Mouse (Mus musculus) activated CD4-positive, CD25-positive, alpha-beta regulatory T cell, adult 9 weeks (primary cell): ENCODE results near the gene Fam3b. TPM values are rescaled to one million over a fixed set of nuclear protein-coding genes. Genes with fewer than 3 reads are reported as not detected.

ENCODE experiments used
- polyA plus RNA-seq: library from polyadenylated mRNA; unstranded; fragments of 100-300 nt; shearing (Covaris generic); gene quantifications from one replicate; pipeline ENCODE4 v1.2.1, GENCODE M21; 2017

Fam3b gene
- 3.4 TPM for polyA plus RNA-seq

GRCm38 (mm10) chr16:97514099-97514940, at the start of gene Fam3b:
Gene Fam3b (minus strand): TSS chr16:97514816.

GRCm38 (mm10) chr16:97462481-97463181, 52.0 kb downstream of the Fam3b start, which contains the start of gene Mx1:
Gene Mx1 (minus strand): TSS chr16:97462907.

Other genes with a start within 250 kb of the Fam3b start
- gene Bace2, start 158.1 kb downstream of the Fam3b start, polyA plus RNA-seq = 0.42 TPM
- gene Mx1, start 51.9 kb downstream of the Fam3b start, polyA plus RNA-seq = 15.9 TPM
- not detected for gene Tmprss2, start 96.4 kb upstream of the Fam3b start, polyA plus RNA-seq
- 0.48 TPM for gene Ripk4, start 249.0 kb upstream of the Fam3b start, polyA plus RNA-seq